Comparison of ENCODE assay signal across 18 mouse cellular contexts in genomic region chr1:194734836-194735235, GRCm38 (mm10).
DNase-seq lines count a peak whose midpoint lies in the region; ATAC-seq lines count a peak whose summit lies in the region.
"Had no signal": no experiment of that assay in that cellular context is flagged by ENCODE, and none has a peak within 500 bp of the region (broad histone marks: within the 10 kb centered on the region; RNA-seq: fewer than 3 reads in every experiment).

No protein-coding gene starts in this region.

- no peak for ATAC-seq in cerebellum, adult (ENCODE audit: insufficient number of reproducible peaks, low FRiP score, low TSS enrichment)
- ATAC-seq: forebrain, embryonic 14.5 days; forebrain, postnatal 0 days; hindbrain, embryonic 16.5 days; intestine, embryonic 15.5 days had no signal

- peak; percentile 23 for DNase-seq in 3134 (ENCODE audit: extremely low read depth, insufficient read length, low spot score)
- peak; percentile 8 for DNase-seq in 416B (ENCODE audit: low read depth)
- peak; percentile 17 for DNase-seq in fibroblast of lung, adult 2 months (ENCODE audit: low read depth)
- DNase-seq in layer of hippocampus, adult 11-12 months (ENCODE audit: low spot score): no peak
- no peak for DNase-seq in right cerebral cortex, postnatal 25 days
- DNase-seq: adrenal gland, adult 2 months; adrenal gland, postnatal 14 days; B cell, adult 2 months; cerebellum, adult 18-20 months; cerebellum, adult 9-10 months; cerebellum, postnatal 14 days; forebrain, postnatal 0 days; gastrocnemius, adult 2 months; gastrocnemius, postnatal 14 days had no signal

Comparison
In these comparisons a context has a peak if more than half of its experiments do, and no peak if none do; other contexts are left out.
1. DNase-seq: peak in 3134 (single experiment), 416B (single experiment) and fibroblast of lung, adult 2 months (single experiment); none in layer of hippocampus, adult 11-12 months (single experiment) and right cerebral cortex, postnatal 25 days (single experiment).